Mouse (Mus musculus): ENCODE measurements around the gene Ifnl3. TPM values are rescaled to one million over a fixed set of nuclear protein-coding genes. Genes with fewer than 3 reads are reported as not detected.

Ifnl3 gene
- polyA plus RNA-seq, 1 experiment from 2014 or later = not detected

- no peaks in the 10 kb centered on the region for H3K27me3 ChIP-seq (ENCODE audit: control insufficient read depth, insufficient read depth, low read length)
- ATAC-seq (ENCODE audit: insufficient read depth, low FRiP score) = no peak
- H3K27ac ChIP-seq (ENCODE audit: low read length) = no peak overlapping the region
- H3K4me1 ChIP-seq (ENCODE audit: control insufficient read depth, insufficient read depth, low read length) = peaks cover 35% of the 10 kb centered on the region
- no peak overlapping the region for H3K9ac ChIP-seq (ENCODE audit: low read length)
- no peak overlapping the region for H3K4me2 ChIP-seq (ENCODE audit: low read depth, low read length)
- H3K4me3 ChIP-seq (replicated peaks; ENCODE audit: low read length) = no peak overlapping the region
- WGBS = 89% methylated on average over 4 of the region's 4 CpGs
- H3K9me3 ChIP-seq (replicated peaks; ENCODE audit: control insufficient read depth, low read length) = no peaks in the 10 kb centered on the region
- peaks cover 35% of the 10 kb centered on the region for H3K36me3 ChIP-seq (ENCODE audit: control insufficient read depth, insufficient read depth, low read length)
Measured at GRCm38 (mm10) chr7:28567539-28567938, 44.9 kb downstream of the Ifnl3 start.

DNA sequence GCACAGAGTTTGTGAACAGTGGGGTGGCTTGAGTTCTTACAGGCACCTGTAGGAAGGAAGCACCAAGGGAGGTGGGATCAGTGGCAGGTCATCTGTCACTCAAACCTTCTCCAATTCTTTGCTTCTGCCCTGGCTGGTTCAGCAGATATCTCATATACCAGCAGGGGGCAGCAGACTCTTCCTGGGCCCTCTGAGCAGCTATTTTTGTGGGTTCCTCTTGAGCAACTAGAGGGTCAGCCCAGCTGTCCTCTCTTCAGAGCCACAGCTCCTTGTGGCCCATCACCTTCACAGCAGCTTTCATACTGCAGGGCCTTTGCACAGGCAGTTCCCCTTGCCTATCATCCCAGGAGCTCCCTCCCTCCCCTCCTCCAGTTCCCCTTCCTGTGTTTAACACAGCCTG, 45.6 kb downstream of the Ifnl3 start:
- Histone ChIP-seq H3K9ac (ENCODE audit: low read length) (no peak overlapping the region), H3K4me1 (ENCODE audit: control insufficient read depth, insufficient read depth, low read length) (peaks cover 40% of the 10 kb centered on the region), H3K36me3 (ENCODE audit: control insufficient read depth, insufficient read depth, low read length) (peaks cover 35% of the 10 kb centered on the region), H3K27me3 (ENCODE audit: control insufficient read depth, insufficient read depth, low read length) (no peaks in the 10 kb centered on the region), H3K4me2 (ENCODE audit: low read depth, low read length) (no peak overlapping the region), H3K9me3 (replicated peaks; ENCODE audit: control insufficient read depth, low read length) (no peaks in the 10 kb centered on the region), H3K27ac (ENCODE audit: low read length) (peak overlapping the region; percentile 42; the same call in 1 of the 2 replicates), H3K4me3 (replicated peaks; ENCODE audit: low read length) (no peak overlapping the region)
- no peak for ATAC-seq (ENCODE audit: insufficient read depth, low FRiP score)

GRCm38 (mm10) chr7:28570291-28570981, 47.8 kb downstream of the Ifnl3 start:
- Histone ChIP-seq H3K36me3 (ENCODE audit: control insufficient read depth, insufficient read depth, low read length) (peaks cover 19% of the 10 kb centered on the region), H3K27ac (ENCODE audit: low read length) (peak overlapping the region; percentile 98), H3K27me3 (ENCODE audit: control insufficient read depth, insufficient read depth, low read length) (no peaks in the 10 kb centered on the region), H3K4me1 (ENCODE audit: control insufficient read depth, insufficient read depth, low read length) (peaks cover 49% of the 10 kb centered on the region), H3K9me3 (replicated peaks; ENCODE audit: control insufficient read depth, low read length) (no peaks in the 10 kb centered on the region), H3K4me2 (ENCODE audit: low read depth, low read length) (peak overlapping the region; percentile 42), H3K9ac (ENCODE audit: low read length) (peak overlapping the region; percentile 56), H3K4me3 (replicated peaks; ENCODE audit: low read length) (peak overlapping the region; percentile 8; the same call in 1 of the 2 replicates)
- WGBS = 45% methylated on average over 12 of the region's 12 CpGs
- ATAC-seq (ENCODE audit: insufficient read depth, low FRiP score) = peak; percentile 87

GRCm38 (mm10) chr7:28570982-28571682, 48.5 kb downstream of the Ifnl3 start:
- Histone ChIP-seq H3K27ac (ENCODE audit: low read length) (peak overlapping the region; percentile 98), H3K9me3 (replicated peaks; ENCODE audit: control insufficient read depth, low read length) (no peaks in the 10 kb centered on the region)
- 25% methylated on average over 5 of the region's 5 CpGs for WGBS

DNA sequence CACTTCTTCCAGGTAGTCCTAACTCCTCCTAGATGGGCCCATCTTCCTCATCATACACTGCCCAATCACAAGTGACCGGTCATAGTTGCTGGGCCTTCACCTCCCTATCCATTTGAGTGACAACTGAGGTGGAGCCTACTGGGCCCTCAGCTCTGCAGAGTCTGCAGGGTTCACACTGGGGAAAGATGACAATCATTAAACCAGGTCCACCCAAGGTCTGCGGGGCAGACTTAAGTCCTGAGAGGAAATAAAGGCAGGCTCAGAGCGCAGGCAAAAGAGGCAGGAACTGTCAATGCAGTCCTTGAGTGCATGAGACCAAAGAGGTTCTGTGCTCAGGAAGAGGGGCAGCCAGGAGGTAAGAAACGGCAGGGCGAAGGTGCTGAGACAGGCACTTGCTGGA, 50.1 kb downstream of the Ifnl3 start:
- no peak for ATAC-seq (ENCODE audit: insufficient read depth, low FRiP score)
- 64% methylated on average over 5 of the region's 5 CpGs for WGBS

More at GRCm38 (mm10) chr7:28570982-28571682, 48.5 kb downstream of the Ifnl3 start:
- Histone ChIP-seq H3K36me3 (ENCODE audit: control insufficient read depth, insufficient read depth, low read length) (peaks cover 15% of the 10 kb centered on the region; the same call in 1 of the 2 replicates), H3K4me2 (ENCODE audit: low read depth, low read length) (peak overlapping the region; percentile 42), H3K4me1 (ENCODE audit: control insufficient read depth, insufficient read depth, low read length) (peaks cover 53% of the 10 kb centered on the region), H3K4me3 (replicated peaks; ENCODE audit: low read length) (peak overlapping the region; percentile 8; the same call in 1 of the 2 replicates), H3K9ac (ENCODE audit: low read length) (peak overlapping the region; percentile 56), H3K27me3 (ENCODE audit: control insufficient read depth, insufficient read depth, low read length) (no peaks in the 10 kb centered on the region)
- ATAC-seq (ENCODE audit: insufficient read depth, low FRiP score) = no peak

GRCm38 (mm10) chr7:28573236-28573635, 50.6 kb downstream of the Ifnl3 start:
- no peak for ATAC-seq (ENCODE audit: insufficient read depth, low FRiP score)
- peak overlapping the region; percentile 12; the same call in 1 of the 2 replicates for H3K9ac ChIP-seq (ENCODE audit: low read length)
- no peaks in the 10 kb centered on the region for H3K9me3 ChIP-seq (replicated peaks; ENCODE audit: control insufficient read depth, low read length)
- H3K4me2 ChIP-seq (ENCODE audit: low read depth, low read length) = no peak overlapping the region
- peaks cover 75% of the 10 kb centered on the region for H3K4me1 ChIP-seq (ENCODE audit: control insufficient read depth, insufficient read depth, low read length)
- peak overlapping the region; percentile 98 for H3K27ac ChIP-seq (ENCODE audit: low read length)
- WGBS = 99% methylated on average over 3 of the region's 3 CpGs
- H3K36me3 ChIP-seq (ENCODE audit: control insufficient read depth, insufficient read depth, low read length) = no peaks in the 10 kb centered on the region
- H3K4me3 ChIP-seq (replicated peaks; ENCODE audit: low read length) = no peak overlapping the region
- no peaks in the 10 kb centered on the region for H3K27me3 ChIP-seq (ENCODE audit: control insufficient read depth, insufficient read depth, low read length)

More for the DNA sequence above, 50.1 kb downstream of the Ifnl3 start:
- Histone ChIP-seq H3K9me3 (replicated peaks; ENCODE audit: control insufficient read depth, low read length) (no peaks in the 10 kb centered on the region), H3K9ac (ENCODE audit: low read length) (peak overlapping the region; percentile 12; the same call in 1 of the 2 replicates), H3K4me1 (ENCODE audit: control insufficient read depth, insufficient read depth, low read length) (peaks cover 69% of the 10 kb centered on the region), H3K36me3 (ENCODE audit: control insufficient read depth, insufficient read depth, low read length) (peaks cover 4% of the 10 kb centered on the region; the same call in 1 of the 2 replicates), H3K27me3 (ENCODE audit: control insufficient read depth, insufficient read depth, low read length) (no peaks in the 10 kb centered on the region), H3K4me3 (replicated peaks; ENCODE audit: low read length) (no peak overlapping the region), H3K27ac (ENCODE audit: low read length) (peak overlapping the region; percentile 98), H3K4me2 (ENCODE audit: low read depth, low read length) (no peak overlapping the region)

Small RNA genes lying within 50 kb of the gene (microRNA-seq; reads per million reads assigned to microRNA genes)
- not detected for gene Mir7049

Other genes with a start within 250 kb of the Ifnl3 start
- 5.9 and 7.9 TPM in 2 replicates for gene Eid2b, start 245.1 kb upstream of the Ifnl3 start, polyA plus RNA-seq (2015; fragmentation: Nextera tagmentation; extraction: Ambion mirVana)
- 0.14 TPM in 1 of 2 replicates, not detected in the other for gene Selenov, start 231.7 kb upstream of the Ifnl3 start, polyA plus RNA-seq (2015; fragmentation: Nextera tagmentation; extraction: Ambion mirVana)
- gene Dll3, start 220.6 kb upstream of the Ifnl3 start, polyA plus RNA-seq (2015; fragmentation: Nextera tagmentation; extraction: Ambion mirVana) = 1.3 TPM in 2 replicates
- gene Timm50, start 210.8 kb upstream of the Ifnl3 start, polyA plus RNA-seq (2015; fragmentation: Nextera tagmentation; extraction: Ambion mirVana) = 113 and 116 TPM in 2 replicates
- 85.7 and 86.7 TPM in 2 replicates for gene Supt5, start 184.1 kb upstream of the Ifnl3 start, polyA plus RNA-seq (2015; fragmentation: Nextera tagmentation; extraction: Ambion mirVana)
- 800 and 962 TPM in 2 replicates for gene Rps16, start 172.2 kb upstream of the Ifnl3 start, polyA plus RNA-seq (2015; fragmentation: Nextera tagmentation; extraction: Ambion mirVana)
- 49.9 and 50.7 TPM in 2 replicates for gene Plekhg2, start 150.2 kb upstream of the Ifnl3 start, polyA plus RNA-seq (2015; fragmentation: Nextera tagmentation; extraction: Ambion mirVana)
- gene Zfp36, start 142.6 kb upstream of the Ifnl3 start, polyA plus RNA-seq (2015; fragmentation: Nextera tagmentation; extraction: Ambion mirVana) = 26.1 and 35.1 TPM in 2 replicates
- 38.7 and 41.2 TPM in 2 replicates for gene Med29, start 130.1 kb upstream of the Ifnl3 start, polyA plus RNA-seq (2015; fragmentation: Nextera tagmentation; extraction: Ambion mirVana)
- gene Paf1, start 129.9 kb upstream of the Ifnl3 start, polyA plus RNA-seq (2015; fragmentation: Nextera tagmentation; extraction: Ambion mirVana) = 84.3 and 88.5 TPM in 2 replicates
- gene Gmfg, start 85.4 kb upstream of the Ifnl3 start, polyA plus RNA-seq (2015; fragmentation: Nextera tagmentation; extraction: Ambion mirVana) = 17.7 and 19.2 TPM in 2 replicates
- 1.0 and 1.7 TPM in 2 replicates for gene Lrfn1, start 70.9 kb upstream of the Ifnl3 start, polyA plus RNA-seq (2015; fragmentation: Nextera tagmentation; extraction: Ambion mirVana)
- gene Ifnl2, start 12.4 kb upstream of the Ifnl3 start, polyA plus RNA-seq (2015; fragmentation: Nextera tagmentation; extraction: Ambion mirVana) = not detected in 2 replicates
- 124 and 215 TPM in 2 replicates for gene Sycn, start 18.0 kb downstream of the Ifnl3 start, polyA plus RNA-seq (2015; fragmentation: Nextera tagmentation; extraction: Ambion mirVana)
- gene Nccrp1, start 24.4 kb downstream of the Ifnl3 start, polyA plus RNA-seq (2015; fragmentation: Nextera tagmentation; extraction: Ambion mirVana) = 19.7 and 34.8 TPM in 2 replicates
- gene Samd4b, start 75.3 kb downstream of the Ifnl3 start, polyA plus RNA-seq (2015; fragmentation: Nextera tagmentation; extraction: Ambion mirVana) = 10.9 and 11.2 TPM in 2 replicates
- gene Pak4, start 75.3 kb downstream of the Ifnl3 start, polyA plus RNA-seq (2015; fragmentation: Nextera tagmentation; extraction: Ambion mirVana) = 54.8 and 64.4 TPM in 2 replicates
- gene Acp7, start 108.5 kb downstream of the Ifnl3 start, polyA plus RNA-seq (2015; fragmentation: Nextera tagmentation; extraction: Ambion mirVana) = 0.16 TPM in 1 of 2 replicates, not detected in the other
- gene Fbxo27, start 170.0 kb downstream of the Ifnl3 start, polyA plus RNA-seq (2015; fragmentation: Nextera tagmentation; extraction: Ambion mirVana) = 3.8 and 4.8 TPM in 2 replicates
- 9.0 and 9.1 TPM in 2 replicates for gene Fbxo17, start 194.0 kb downstream of the Ifnl3 start, polyA plus RNA-seq (2015; fragmentation: Nextera tagmentation; extraction: Ambion mirVana)
- 117 and 135 TPM in 2 replicates for gene Mrps12, start 219.0 kb downstream of the Ifnl3 start, polyA plus RNA-seq (2015; fragmentation: Nextera tagmentation; extraction: Ambion mirVana)
- gene Sars2, start 219.2 kb downstream of the Ifnl3 start, polyA plus RNA-seq (2015; fragmentation: Nextera tagmentation; extraction: Ambion mirVana) = 22.4 and 22.9 TPM in 2 replicates
- gene Ccer2, start 233.3 kb downstream of the Ifnl3 start, polyA plus RNA-seq (2015; fragmentation: Nextera tagmentation; extraction: Ambion mirVana) = 0.30 TPM in 1 of 2 replicates, not detected in the other
- 62.1 and 63.7 TPM in 2 replicates for gene Sirt2, start 243.9 kb downstream of the Ifnl3 start, polyA plus RNA-seq (2015; fragmentation: Nextera tagmentation; extraction: Ambion mirVana)
- gene Nfkbib, start 244.7 kb downstream of the Ifnl3 start, polyA plus RNA-seq (2015; fragmentation: Nextera tagmentation; extraction: Ambion mirVana) = 37.2 and 38.9 TPM in 2 replicates

Measured in stomach, embryonic 16.5 days (tissue).